29 mouse cellular contexts compared by ENCODE assay signal in the genomic region with DNA sequence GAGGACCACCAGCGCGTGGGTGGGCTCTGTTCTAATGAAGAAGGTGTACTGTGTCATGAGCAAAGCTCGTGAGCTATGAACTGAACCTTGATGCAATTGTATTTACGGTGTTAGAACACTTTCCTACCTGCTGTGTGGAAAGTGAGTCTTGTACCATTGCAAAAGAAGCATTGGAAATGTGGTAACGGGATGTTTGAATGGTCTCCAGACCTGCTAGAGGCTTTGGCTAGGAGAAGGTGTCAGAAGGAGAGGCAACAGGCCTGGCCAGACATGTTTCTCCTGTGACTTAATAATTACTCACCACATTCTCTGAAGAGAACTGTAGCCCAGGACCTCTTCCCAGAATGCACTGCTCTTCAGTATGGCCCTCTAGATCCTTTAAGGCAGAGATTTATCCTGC. TPM values are rescaled to one million over a fixed set of nuclear protein-coding genes. Genes with fewer than 3 reads are reported as not detected.
"Had no signal": no experiment of that assay in that cellular context is flagged by ENCODE, and none has a peak within 500 bp of the region (broad histone marks: within the 10 kb centered on the region; RNA-seq: fewer than 3 reads in every experiment).

No protein-coding gene starts in this region.

- H3K27me3 ChIP-seq: heart, embryonic 12.5 days; intestine, embryonic 15.5 days had no signal

- DNase-seq: gastrocnemius, adult 2 months; gastrocnemius, postnatal 10 days; gastrocnemius, postnatal 25 days; heart, adult 11 months; heart, adult 2 months; heart, postnatal 10 days; heart, postnatal 4 days; kidney, adult 18-20 months; kidney, adult 8-10 months; kidney, postnatal 10 days; kidney, postnatal 25 days; kidney, postnatal 4 days had no signal

- H3K9me3 ChIP-seq: hindbrain, embryonic 10.5 days; hindbrain, embryonic 12.5 days; intestine, embryonic 15.5 days; limb, embryonic 10.5 days; limb, embryonic 12.5 days; liver, embryonic 12.5 days had no signal

- ATAC-seq: hindbrain, embryonic 16.5 days; inflammation-experienced regulatory T-cells, adult 6 months; intestine, embryonic 15.5 days; intestine, postnatal 0 days; liver, embryonic 12.5 days had no signal

- H3K27ac ChIP-seq: gastrocnemius, adult 2 months; heart, adult 2 months; hindbrain, embryonic 10.5 days; hindbrain, embryonic 12.5 days; hindbrain, embryonic 14.5 days; intestine, embryonic 15.5 days; layer of hippocampus, adult 2 months; left cerebral cortex, adult 2 months; limb, embryonic 10.5 days; limb, embryonic 12.5 days; liver, embryonic 12.5 days had no signal

- H3K9ac ChIP-seq: heart, embryonic 12.5 days; hindbrain, embryonic 12.5 days; hindbrain, embryonic 14.5 days; intestine, embryonic 15.5 days; limb, embryonic 12.5 days; liver, embryonic 12.5 days had no signal

- H3K36me3 ChIP-seq: heart, embryonic 12.5 days; hindbrain, embryonic 10.5 days; hindbrain, embryonic 12.5 days; intestine, embryonic 15.5 days; limb, embryonic 10.5 days; limb, embryonic 12.5 days; liver, embryonic 12.5 days had no signal

- H3K4me3 ChIP-seq: gastrocnemius, adult 2 months; heart, adult 2 months; heart, embryonic 12.5 days; hindbrain, embryonic 10.5 days; hindbrain, embryonic 12.5 days; intestine, embryonic 15.5 days; layer of hippocampus, adult 2 months; left cerebral cortex, adult 2 months; limb, embryonic 10.5 days; limb, embryonic 12.5 days; liver, embryonic 12.5 days had no signal

- H3K4me2 ChIP-seq: heart, embryonic 12.5 days; hindbrain, embryonic 12.5 days; hindbrain, embryonic 14.5 days; intestine, embryonic 15.5 days; limb, embryonic 12.5 days; liver, embryonic 12.5 days had no signal

RNA-seq across cellular contexts. Expression of a gene that starts 51.3 kb away (rescaled TPM):
- total RNA-seq: gastrocnemius, adult 2 months; gastrocnemius, postnatal 10 days; gastrocnemius, postnatal 25 days; gastrocnemius, postnatal 4 days; heart, adult 2 months; heart, postnatal 10 days; heart, postnatal 25 days; heart, postnatal 4 days had no signal
- polyA plus RNA-seq: heart, adult 2 months; heart, embryonic 12.5 days; heart, embryonic 16.5 days; kidney, embryonic 14.5 days; liver, embryonic 12.5 days had no signal
